Mouse (Mus musculus) olfactory bulb, adult 2 months (tissue): ENCODE data around the gene Klhl5.

Experiments used
- CTCF ChIP-seq: fragments of 200-500 bp; IDR thresholded peaks from 2 replicates; pipeline ENCODE4 v1.5.1; 2012; ENCODE audit warnings: low read depth, mild to moderate bottlenecking, low read length, moderate library complexity; ENCODE audit not compliant: insufficient read depth
- POLR2A ChIP-seq: fragments of 200-500 bp; IDR thresholded peaks from 2 replicates; pipeline ENCODE4 v1.6.1; 2012; ENCODE audit warnings: mild to moderate bottlenecking, low read depth, low read length, moderate library complexity; ENCODE audit not compliant: insufficient read depth

- no peak for TF ChIP-seq CTCF
- TF ChIP-seq POLR2A: no peak
These were observed 7.3 kb upstream of the Klhl5 start for GRCm38 (mm10) chr5:65100002-65100401.
